Mouse (Mus musculus) adrenal gland, postnatal 25 days (tissue): Measurements from ENCODE around the gene Inka1. TPM values are rescaled to one million over a fixed set of nuclear protein-coding genes. Genes with fewer than 3 reads are reported as not detected.

Experiments
- DNase-seq: peaks from one replicate; pipeline ENCODE4 v3.0.0; 2021; ENCODE audit warnings: mixed read lengths
- total RNA-seq: library from RNA; stranded (reverse); gene quantifications from 2 replicates; pipeline ENCODE4 v1.2.3, GENCODE M21; 2021

Inka1 gene
- total RNA-seq, 1 experiment from 2014 or later = 6.4 TPM

DNA sequence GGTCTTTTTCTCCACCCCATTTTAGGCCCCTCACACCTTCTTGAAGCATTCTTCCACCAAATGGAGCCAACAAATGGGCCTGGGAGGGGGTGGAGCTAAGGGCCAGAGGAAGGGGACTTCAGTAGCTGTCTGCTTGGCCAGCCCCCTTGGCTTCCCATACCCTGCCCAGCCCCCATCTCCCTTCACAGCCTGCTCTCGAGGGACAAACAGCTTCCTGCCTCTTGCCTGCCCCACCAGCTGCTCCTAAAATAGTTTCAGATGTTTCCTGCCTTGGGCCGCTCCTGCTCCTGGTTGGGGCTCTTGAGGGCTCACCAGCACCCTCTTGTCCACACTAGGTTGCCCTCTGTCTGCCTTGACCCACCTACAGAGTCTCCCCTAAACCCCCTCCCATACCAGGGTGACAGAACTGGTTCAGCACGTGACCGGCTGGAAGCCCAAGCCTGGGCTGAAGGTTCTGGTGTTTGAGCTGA is 2.2 kb downstream of the Inka1 start:
- peak; percentile 59 for DNase-seq

DNA sequence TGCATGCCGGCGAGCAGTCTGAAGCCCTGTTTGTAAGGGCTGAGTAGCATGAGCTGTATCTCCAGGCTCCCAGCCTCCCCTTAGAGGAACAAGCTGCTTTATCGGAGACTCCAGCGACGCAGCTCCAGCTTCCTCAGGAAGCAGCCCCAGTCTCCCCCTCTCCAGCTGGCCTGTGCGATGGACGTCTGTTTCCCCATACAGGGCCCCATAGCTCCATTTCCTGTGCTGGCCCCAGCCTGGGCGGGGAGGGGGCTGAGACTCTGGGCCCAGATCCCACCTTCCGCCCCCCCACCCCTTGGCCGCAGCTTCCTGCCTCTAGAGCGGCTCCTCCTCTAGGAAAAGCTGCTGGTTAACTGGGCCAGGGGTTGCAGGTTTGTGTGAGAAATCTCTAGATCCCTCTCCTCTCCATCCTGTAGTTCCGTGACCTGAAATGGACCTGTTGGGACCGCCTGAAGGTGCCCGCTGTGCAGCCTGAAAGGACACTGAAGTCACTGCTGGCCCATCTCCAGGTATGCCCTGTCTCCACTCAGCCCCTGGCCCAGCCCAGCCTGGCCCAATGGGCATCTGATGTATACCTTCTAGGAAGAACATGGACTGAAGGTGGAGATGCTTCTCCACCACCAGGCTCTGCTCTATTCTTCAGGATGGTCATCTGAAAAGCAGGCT is 2.9 kb downstream of the Inka1 start, which contains the start of gene Gm20661:
Gm20661 (plus strand) TSS at position 378 of the 666 bp plus-strand sequence.
- peak; percentile 60 for DNase-seq

DNA sequence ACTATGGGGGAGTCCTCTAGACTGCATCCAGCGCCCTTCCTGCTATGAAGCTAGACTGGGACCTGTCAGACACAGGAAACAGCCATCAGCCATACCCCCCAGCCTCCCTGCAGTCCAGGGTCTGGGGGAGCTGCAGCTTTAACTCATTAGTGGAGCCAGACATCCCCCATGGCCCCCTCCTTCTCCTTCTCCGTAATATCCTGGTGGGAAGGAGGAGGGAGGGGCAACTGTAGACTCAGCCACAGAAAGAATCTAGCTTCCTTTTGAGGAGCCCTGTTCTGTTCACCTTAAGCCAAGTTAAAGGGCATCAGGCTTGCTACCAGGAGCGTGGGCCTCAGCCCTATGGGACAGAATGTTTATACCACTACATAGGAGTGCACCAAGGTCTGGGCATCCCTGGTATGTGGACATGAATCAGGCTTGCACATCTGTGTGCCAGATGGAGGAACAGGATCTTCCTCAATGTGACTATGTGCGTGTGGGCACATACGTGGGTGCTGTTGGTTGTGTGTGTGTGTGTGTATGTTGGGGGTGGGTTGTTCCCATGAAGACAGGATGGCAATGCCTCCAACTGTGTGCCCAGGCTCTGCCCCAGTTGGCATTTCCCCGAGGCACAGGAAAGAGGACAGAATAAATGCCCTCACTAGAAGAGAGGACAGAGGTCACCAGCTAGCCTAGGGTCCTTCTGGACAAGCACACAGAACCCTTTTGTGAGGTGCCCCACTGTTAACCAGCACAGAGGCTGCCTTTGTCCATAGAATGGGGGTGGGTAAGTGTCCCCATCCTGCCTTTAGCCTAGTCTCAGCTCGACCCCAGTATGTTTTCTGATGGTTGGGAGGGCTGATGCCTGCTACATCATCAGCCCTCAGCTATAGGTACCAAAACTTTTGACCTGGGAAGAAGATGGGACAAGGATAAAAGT is 3.7 kb downstream of the Inka1 start:
- no peak for DNase-seq

DNA sequence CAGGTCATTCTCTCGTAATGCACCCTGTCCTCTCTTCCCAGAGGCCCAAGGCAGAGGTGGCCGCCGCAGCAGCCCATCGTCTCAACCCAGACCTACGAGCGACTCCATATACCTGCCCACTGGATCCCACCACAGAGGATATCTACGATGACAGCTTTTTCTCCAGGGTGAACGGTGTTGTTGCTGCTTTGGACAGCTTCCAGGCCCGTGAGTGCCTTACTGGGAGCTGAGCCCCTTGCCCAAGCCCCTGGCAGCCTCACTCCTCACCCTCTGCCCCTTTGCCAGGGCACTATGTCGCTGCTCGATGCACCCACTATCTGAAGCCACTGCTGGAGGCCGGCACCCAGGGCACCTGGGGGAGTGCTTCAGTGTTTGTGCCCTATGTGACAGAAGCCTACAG is 6.9 kb downstream of the Inka1 start:
- DNase-seq = no peak

DNA sequence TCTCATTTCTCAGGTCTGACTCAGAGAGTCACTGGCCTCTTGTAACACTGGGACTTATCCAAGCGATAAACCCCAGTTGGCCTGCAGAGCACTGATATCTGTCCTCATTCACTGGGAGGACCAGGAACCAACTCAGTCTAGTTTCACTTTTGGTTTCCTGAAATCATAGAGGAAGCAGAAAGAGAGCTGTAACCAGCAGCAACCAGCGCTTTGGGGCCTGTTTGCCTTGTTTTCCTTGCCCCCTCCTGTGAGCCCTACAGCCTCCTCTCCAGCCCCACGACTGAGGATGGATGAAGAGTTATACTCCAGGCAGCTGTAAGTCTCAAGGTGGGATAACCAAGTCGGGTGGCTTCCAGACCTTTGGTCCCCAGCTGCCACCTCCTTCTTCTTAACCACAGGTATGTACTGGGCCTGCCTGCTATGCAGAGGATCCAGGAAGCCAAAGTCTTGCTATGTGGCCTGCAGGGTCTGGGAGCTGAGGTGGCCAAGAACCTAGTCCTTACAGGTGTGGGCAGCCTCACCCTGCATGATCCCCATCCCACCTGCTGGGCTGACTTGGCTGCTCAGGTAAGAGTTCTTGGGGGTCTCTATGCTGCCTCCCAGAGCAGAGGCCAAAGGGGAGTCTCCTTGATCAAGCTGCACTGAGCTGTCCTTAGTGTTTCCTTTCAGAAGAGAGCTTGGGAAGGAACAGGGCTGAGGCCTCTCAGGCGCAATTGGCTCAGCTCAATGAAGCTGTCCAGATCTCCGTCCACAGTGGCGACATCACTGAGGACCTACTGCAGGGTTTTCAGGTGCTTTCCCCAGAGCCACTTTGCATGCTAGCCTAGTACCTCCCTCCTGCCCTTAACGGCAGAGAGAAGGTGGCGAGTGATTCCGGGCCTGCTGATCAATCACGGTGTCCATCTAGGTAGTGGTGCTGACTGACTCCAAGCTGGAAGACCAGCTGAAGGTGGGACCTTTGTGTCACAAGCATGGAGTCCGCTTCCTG is 10.0 kb downstream of the Inka1 start, which contains the start of gene Uba7:
Uba7 (plus strand) TSS at position 107 of the 988 bp plus-strand sequence.
- no peak for DNase-seq

DNA sequence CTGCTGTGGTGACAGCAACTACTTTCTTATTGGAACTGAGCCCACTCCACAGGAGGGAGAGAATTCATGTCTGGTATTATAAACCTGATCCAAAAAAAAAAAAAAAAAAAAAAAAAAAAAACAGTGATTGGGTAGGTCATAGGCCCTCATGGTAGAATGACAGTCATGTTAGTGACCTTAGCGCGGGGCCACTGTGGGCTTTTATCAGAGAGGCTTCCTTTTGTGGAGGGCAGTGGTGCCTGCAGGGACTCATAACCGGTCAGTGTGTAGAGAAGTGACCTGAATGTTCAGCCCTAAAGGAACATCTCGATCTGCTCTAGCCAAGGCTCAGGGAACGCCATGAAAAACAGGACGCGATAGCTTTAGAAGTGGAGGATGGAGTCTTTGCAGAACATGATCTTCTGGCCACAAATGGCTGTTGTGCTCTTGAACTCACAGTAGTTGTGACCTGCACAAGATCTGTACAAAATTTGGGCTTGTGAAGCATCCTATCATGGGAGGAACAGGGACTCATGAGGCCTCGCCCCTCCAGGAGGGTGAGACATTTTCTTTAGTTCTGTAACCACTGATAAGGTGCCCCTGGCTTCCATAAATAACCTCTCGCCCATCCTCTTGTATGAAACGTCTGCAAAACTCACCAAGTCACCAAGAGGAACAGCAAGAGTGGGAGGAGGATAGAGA is 11.0 kb downstream of the Inka1 start:
- no peak for DNase-seq

DNA sequence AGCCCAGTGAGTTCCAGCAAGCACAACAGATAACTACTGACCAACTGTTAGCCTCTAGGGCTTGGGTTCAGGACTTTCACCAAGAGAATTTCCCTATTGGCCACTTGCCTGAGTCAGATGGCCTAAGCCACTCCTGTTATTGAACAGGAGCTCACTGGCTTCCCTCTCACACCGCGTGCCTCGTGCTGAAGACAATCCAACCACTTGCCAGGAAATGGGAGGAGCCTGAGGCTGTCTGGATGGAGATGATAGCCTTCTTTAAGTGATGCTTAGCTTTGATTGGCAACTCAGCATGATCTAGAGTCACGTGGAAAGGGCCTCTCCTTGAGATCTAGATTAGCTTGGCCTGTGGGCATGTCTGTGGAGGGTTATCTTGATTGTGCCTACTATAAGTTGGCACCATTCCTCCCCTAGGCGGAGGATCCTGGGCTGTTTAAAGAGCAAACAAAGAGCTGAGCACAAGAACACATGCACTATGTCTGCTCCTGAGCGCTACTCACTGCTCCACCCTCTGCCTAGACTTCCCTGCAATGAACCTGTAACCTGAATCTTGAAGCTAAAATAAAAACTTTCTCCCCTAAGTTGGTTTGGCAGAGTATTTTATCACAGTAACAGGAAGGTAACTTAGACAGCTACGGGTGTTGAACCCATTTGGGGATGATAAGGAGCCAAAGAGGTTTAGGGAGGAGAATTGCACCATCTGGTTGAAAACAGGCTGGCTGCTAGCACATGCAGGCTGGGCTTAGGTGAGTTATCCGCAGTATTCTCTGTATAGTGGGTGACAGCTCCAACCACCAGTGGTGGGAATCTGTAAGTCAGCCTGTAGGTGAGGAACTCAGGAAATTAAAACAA is 13.8 kb downstream of the Inka1 start:
- no peak for DNase-seq

DNA sequence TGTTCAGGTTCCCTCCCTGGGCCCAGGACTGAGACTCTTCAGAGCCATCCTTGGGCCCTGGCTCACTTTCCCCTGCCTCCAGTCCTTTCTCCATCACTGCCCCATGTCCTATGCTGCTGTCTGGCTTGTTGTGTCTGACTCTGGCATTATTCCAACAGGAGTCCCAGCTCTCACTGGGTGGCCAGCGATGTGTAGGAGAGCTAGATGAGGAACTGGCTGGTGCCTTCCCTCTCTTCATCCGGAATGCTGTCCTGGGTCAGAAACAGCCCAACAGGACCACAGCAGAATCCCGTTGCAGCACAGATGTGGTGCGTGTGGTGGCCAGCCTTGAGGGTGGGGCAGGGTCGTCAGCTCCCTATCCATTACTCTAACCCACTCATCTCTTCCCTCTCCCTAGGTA is 15.4 kb downstream of the Inka1 start:
- DNase-seq = no peak

DNA sequence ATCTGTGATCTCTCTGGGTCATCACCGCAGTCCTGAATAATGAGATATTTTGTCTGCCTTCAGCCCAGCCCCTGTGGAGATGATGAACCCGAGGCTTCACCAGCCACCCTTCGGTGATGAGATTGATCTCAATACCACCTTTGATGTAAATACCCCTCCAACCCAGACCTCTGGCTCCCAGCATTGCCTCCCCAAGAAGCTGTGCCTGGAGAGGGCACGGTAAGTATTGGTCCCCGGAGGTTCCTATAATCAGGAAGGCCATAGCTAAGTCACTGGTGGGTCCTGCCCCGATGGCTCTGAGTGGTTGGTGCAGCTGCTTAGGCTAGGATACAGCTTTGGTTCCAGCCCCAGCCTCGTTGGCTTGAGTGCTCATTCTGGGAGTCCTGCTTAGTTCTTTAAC is 17.1 kb downstream of the Inka1 start:
- no peak for DNase-seq

DNA sequence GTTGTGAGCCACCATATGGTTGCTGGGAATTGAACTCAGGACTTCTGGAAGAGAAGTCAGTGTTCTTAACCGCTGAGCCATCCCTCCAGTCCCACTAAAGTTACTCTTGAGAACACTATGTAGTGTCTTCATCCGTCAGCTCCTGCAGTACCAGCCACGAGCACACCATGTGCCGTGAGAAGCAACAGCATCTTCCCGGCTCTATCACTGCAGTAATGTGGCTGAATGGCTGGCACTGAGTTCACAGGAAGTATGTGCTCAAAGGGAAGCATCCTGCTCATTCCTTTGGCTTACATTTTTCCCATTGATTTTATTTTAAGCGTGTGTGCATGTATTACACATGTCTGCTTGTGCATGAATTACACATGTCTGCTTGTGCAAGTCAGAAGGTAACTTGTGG is 18.2 kb downstream of the Inka1 start:
- no peak for DNase-seq

DNA sequence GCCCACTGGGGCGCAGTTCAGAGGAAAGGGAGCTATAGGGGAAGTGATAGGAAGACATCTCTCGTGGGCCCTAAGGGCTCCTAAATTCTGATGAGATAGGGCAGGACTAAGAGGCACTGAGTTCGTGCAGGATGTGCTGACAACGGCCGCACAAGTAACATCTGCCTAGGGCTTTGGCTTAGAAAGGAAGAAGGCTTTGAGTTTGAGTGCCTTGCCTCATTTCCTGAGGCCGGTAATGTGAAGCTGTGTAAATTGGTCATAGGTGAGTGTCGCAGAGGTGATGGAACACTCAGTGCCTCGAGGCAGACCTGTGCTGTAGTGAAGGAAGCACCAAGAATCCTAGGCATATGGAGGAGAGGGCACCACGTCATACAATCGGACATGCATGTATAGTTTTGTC is 19.0 kb downstream of the Inka1 start:
- no peak for DNase-seq

DNA sequence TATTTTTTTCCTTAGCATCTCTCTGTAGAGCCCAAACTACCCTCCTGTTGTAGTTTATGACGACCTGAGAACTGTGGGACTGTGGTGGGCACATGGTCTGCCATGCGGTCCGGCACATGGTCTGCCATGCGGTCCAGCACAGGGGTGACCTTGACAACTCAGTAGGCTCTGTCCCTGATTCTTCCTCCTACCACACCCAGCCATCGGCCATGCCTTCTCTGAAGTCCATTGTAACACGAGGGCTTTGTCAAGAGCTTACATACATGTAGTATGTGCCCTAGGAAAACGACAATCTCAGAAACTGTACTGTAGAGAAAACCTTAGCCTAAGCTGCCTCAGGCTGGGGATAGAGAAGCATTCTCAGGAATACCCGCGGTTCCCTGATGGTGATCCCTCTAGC is 21.0 kb downstream of the Inka1 start:
- DNase-seq = no peak

DNA sequence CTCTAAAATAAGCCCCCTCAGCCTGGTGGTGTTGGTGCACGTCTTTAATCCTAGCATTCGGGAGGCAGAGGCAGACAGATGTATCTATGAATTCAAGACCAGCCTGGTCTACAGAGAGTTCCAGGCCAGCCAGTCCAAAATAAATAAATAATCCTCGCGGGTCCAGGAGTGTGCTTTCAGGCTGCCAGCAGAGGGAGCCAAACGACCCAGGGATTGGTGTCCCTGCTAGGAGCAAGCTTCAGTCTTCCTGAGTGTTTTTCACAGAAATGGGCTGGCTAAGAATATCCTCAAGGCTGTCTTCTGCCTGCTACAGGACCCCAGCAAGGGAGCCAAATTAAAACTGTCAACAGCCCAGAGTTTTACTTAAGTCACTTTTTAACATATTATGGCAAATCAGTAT is 22.0 kb downstream of the Inka1 start:
- peak; percentile 89 for DNase-seq

DNA sequence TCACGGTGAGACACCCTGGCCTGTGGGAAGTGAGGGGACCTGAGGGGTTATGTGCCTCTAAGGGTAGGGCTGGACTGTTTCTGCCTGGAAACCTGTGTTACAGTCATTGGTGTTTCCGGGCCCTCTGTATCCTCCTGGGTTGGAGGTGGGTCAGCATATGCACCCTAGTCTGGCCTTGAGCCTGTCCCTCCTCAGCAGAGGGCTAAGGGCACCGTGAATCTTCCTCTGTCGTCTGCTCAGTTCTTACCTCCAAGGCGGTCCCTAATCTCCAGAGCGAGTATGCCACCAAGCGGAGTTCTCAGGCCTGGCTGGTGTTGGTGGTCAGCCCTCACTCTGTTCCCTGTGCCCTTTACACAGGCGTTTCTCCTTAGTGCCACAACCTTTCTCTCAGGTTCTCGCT is 22.8 kb downstream of the Inka1 start:
- DNase-seq = no peak

DNA sequence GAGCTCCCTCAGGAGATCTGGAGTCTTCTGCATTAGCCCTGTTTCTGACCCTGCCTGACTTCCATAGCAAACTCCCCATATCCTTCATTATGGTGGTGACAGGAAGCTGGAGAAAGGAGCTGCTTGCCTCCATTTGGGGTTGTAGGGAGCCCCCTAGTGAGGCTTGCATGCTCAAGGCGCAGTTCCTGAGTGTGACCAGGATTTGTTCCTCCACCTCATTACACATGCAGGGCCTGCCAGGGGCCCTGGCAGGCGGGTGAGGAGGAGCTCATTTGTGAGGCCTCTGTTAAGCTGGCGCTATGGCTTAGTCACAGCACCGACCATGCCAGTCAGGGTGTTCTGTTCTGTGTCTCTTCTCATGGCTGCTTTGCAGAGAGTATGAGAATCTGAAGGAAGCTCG is 23.8 kb downstream of the Inka1 start:
- no peak for DNase-seq

DNA sequence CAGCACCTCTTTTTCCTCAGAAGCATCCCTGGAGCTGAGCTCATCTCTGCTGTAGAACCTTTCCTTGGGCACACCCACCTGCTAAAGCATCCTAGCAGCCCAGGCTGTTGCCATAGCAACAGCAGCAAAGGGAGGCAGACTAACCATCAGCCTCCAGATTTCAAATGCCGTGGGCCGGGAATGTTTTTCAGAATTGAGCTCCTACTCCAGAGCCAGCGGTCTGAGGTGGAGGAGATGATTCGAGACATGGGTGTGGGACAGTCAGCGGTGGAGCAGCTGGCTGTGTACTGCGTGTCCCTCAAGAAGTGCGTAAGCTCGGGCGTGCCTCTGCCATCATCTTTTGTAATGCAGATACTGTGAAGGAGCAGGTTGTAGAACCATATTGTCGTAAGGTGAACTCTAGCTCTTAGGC is 24.3 kb downstream of the Inka1 start:
- DNase-seq = no peak

DNA sequence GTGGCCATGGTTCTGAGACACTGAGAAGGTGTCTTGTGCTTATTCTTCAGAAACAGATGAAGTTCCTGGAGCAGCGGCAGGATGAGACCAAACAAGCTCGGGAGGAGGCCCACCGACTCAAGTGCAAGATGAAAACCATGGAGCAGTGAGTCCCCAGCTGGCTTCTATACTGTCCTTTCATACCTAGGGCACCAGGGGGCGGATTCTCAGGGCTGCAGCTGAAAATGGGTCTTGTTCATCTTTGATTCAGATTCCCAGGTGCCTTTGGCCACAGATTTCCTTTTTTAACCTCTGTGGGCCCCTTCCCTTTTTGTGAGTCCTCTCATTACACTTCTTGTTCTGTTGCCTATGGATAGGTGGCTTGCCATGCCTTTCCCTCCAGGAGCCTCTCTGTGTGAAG is 24.8 kb downstream of the Inka1 start:
- DNase-seq = no peak

DNA sequence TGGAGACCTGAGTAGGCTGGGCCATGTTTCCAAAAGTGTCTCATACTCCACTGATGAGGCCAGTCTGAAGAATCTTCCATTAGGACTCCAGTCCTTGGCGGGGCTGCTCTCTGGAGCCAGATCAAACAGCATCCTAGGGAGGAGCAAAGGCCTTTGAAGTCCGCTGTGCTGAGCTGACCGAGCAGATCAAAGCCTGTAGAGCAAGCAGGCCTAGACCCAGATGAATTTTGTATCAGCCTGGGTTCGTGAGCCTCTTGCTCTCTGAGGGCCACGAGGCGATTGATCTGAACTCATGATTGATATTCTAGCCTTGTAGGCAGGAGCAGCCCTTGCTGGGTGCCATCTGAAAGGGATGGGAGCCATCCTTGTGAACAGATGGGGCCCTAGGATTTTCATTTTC is 25.8 kb downstream of the Inka1 start:
- DNase-seq = peak; percentile 37

DNA sequence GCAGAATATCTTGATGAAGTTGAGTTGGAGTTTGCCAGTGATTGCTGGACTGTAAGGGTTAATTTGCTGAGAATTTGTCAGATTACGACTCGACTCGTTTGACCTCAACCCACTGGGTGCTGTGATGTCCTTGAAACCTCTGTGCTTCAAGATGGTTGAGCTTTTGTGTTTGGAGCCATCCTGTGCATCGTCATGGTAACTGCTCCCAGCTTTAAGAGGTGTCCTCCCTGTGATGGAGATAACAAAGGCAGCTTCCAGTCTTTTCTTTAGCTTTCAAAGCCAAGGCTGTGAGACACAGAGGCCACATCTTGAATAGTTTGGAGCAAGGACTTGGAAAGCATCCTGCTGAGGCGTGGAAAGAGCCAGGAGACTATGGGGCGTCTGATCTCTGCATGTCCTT is 28.5 kb downstream of the Inka1 start:
- DNase-seq = no peak

DNA sequence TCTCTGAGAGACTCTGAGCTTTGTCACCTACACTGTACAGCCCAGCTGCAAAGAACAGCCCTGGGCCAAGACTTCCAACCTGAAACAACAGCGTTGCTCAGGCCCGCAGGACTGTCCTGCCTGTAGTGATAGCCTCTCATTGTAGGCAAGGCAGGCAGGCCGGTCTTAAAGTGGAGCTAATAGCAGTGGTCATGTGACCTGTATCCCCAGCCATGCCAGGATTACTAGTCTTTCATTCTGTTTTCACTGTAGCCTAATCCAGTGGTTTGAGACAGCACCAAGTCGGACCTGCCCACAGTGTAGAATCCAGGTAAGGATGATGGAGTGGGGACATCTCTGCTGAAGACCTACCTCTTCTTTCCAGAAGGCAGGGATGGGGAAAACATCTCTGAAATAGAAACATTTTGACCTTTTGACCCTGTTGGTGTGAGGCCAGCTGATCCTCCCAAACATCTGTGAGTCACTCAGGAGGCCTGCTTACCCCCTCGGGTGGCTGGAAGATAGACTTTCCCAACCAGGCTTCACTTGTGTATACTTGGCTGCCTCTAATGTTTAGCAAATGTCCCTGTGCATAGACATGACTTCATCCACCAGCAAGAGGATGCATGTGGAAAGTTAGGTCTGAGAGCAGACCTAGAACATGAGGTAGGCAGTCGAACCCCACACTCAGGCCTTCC is 29.9 kb downstream of the Inka1 start:
- DNase-seq = no peak
